Mouse (Mus musculus): ENCODE measurements at regions not wholly inside any gene's neighbourhood (a gene's known extent, or its start where the extent isn't known, plus 50 kb on each side); places are given as distances from the start of the nearest gene placed in this dataset.

DNA sequence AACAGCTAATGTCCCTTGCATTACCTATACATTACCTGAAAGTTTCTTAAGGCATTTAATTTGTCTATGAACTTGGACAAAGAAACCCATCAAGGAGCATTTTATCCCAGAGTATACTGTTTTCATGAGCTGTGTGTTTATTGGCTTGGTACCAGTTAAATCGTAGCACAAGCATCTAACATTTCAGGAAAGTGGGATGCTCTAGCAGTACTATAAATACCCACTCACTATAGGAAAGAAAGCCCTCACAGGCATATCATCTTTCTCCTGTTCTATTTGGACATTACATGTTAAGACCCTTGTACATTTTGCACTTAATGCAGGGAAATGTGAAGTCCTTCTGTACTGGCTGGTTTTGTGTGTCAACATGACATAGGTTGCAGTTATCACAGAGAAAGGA is 163.9 kb downstream of the Ptprc start:
- H3K4me3 ChIP-seq: no peak overlapping the region
- intact Hi-C loops (cut with DNase I): no loop called here
- no peaks in the 10 kb centered on the region for H3K79me2 ChIP-seq (replicated peaks; ENCODE audit: control insufficient read depth, insufficient read depth, low read length)
- H3K4me1 ChIP-seq (ENCODE audit: control insufficient read depth, insufficient read depth, low read length): no peaks in the 10 kb centered on the region
- no peak overlapping the region for H3K27ac ChIP-seq
- no peaks in the 10 kb centered on the region for H3K27me3 ChIP-seq (ENCODE audit: control insufficient read depth, insufficient read depth, low read length)
- no peak for TF ChIP-seq POLR2A (IDR thresholded peaks at IDR 0.05; ENCODE audit: insufficient read depth, low read depth, low read length)
- no peak for TF ChIP-seq CTCF (IDR thresholded peaks at IDR 0.05)
- no peak for TF ChIP-seq EP300 (IDR thresholded peaks at IDR 0.05; ENCODE audit: insufficient read depth, low read depth, low read length)
- no peak overlapping the region for H3K9ac ChIP-seq (ENCODE audit: low read depth, low read length)
- DNase-seq: no peak
- 25% methylated on average over 1 of the region's 1 CpGs for WGBS
- no peaks in the 10 kb centered on the region for H3K36me3 ChIP-seq (ENCODE audit: control insufficient read depth, insufficient read depth, low read length)

DNA sequence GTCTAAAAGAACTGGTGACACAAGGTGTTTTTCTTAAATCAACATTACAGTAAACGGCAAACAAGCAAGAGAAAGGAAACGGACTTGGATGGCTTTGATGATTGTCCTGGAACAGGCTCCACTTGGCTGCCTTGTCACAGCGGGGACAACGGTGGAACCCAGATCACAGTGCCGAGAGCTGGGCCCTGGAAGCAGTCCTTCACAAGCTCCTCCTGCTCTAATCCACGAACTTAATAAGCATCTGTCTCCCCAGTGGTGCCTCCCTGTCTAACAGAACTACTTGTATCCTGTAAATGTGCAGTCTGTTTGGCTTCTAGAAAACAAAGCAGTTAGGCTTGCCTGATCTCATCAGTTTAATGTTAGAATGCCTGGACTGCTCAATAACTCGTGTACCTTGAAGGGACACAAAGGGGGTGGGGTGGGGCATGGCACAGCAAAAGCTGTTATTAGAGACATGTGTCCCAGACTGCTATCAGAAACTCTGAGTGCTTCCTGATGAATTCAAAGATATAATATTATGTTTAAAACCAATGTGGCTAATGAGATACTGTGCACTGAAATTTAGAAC is 164.5 kb downstream of the Ptprc start:
- Histone ChIP-seq H3K27me3 (ENCODE audit: control insufficient read depth, insufficient read depth, low read length) (no peaks in the 10 kb centered on the region), H3K79me2 (replicated peaks; ENCODE audit: control insufficient read depth, insufficient read depth, low read length) (no peaks in the 10 kb centered on the region), H3K4me1 (ENCODE audit: control insufficient read depth, insufficient read depth, low read length) (no peaks in the 10 kb centered on the region), H3K36me3 (ENCODE audit: control insufficient read depth, insufficient read depth, low read length) (no peaks in the 10 kb centered on the region), H3K27ac (no peak overlapping the region), H3K9ac (ENCODE audit: low read depth, low read length) (no peak overlapping the region), H3K4me3 (no peak overlapping the region)
- intact Hi-C loops (cut with DNase I): no loop called here
- 22% methylated on average over 7 of the region's 7 CpGs for WGBS
- no peak for TF ChIP-seq POLR2A (IDR thresholded peaks at IDR 0.05; ENCODE audit: insufficient read depth, low read depth, low read length)
- no peak for TF ChIP-seq EP300 (IDR thresholded peaks at IDR 0.05; ENCODE audit: insufficient read depth, low read depth, low read length)
- TF ChIP-seq CTCF (IDR thresholded peaks at IDR 0.05): no peak
- no peak for DNase-seq

DNA sequence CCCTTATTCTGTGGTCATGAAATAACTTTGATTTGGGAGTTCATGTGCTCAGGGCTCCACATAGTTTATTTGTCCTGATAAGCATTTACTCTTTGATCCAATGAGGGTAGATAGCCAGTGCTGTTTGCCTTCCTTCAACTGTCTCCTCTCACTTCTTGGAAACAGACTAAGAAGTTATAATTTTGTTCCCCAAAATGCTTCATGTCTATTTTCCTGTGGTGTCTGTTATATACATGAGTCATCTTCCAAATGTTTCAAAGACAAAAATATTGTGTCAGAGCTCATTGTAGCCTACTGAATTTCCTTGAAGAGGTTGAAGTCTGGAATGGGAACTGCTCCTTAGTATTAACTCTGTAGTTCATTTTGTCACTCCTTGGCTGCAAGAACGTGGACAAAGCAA is 168.7 kb downstream of the Ptprc start:
- Histone ChIP-seq H3K4me1 (ENCODE audit: control insufficient read depth, insufficient read depth, low read length) (no peaks in the 10 kb centered on the region), H3K79me2 (replicated peaks; ENCODE audit: control insufficient read depth, insufficient read depth, low read length) (no peaks in the 10 kb centered on the region), H3K27ac (no peak overlapping the region), H3K4me3 (no peak overlapping the region), H3K27me3 (ENCODE audit: control insufficient read depth, insufficient read depth, low read length) (no peaks in the 10 kb centered on the region), H3K36me3 (ENCODE audit: control insufficient read depth, insufficient read depth, low read length) (no peaks in the 10 kb centered on the region), H3K9ac (ENCODE audit: low read depth, low read length) (no peak overlapping the region)
- 56% methylated on average over 1 of the region's 1 CpGs for WGBS
- intact Hi-C loops (cut with DNase I): no loop called here
- no peak for DNase-seq
- TF ChIP-seq CTCF (IDR thresholded peaks at IDR 0.05) (no peak), POLR2A (IDR thresholded peaks at IDR 0.05; ENCODE audit: insufficient read depth, low read depth, low read length) (no peak), EP300 (IDR thresholded peaks at IDR 0.05; ENCODE audit: insufficient read depth, low read depth, low read length) (no peak)

DNA sequence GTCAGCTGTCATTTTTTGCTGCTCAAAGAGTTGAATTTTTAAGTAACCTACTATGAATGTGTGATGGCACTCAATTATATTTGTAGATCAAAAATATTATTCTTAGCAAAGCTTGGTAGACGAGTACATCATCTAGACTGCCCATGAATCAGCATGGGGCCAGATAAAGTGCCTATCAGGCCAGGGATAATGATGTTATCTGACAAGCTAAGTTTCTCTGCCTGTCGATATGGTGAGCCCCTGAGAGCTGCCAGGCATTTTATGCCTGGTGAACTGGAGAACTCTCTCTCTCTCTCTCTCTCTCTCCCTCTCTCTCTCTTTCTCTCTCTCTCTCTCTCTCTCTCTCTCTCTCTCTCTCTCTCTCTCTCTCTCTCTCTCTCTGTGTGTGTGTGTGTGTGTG is 171.2 kb downstream of the Ptprc start:
- no peaks in the 10 kb centered on the region for H3K36me3 ChIP-seq (ENCODE audit: control insufficient read depth, insufficient read depth, low read length)
- no peak overlapping the region for H3K4me3 ChIP-seq
- WGBS: 36% methylated on average over 2 of the region's 2 CpGs
- TF ChIP-seq CTCF (IDR thresholded peaks at IDR 0.05) (no peak), POLR2A (IDR thresholded peaks at IDR 0.05; ENCODE audit: insufficient read depth, low read depth, low read length) (no peak)
- intact Hi-C loops (cut with DNase I): no loop called here
- H3K27ac ChIP-seq: no peak overlapping the region
- H3K4me1 ChIP-seq (ENCODE audit: control insufficient read depth, insufficient read depth, low read length): no peaks in the 10 kb centered on the region
- no peak for DNase-seq
- no peaks in the 10 kb centered on the region for H3K27me3 ChIP-seq (ENCODE audit: control insufficient read depth, insufficient read depth, low read length)
- no peaks in the 10 kb centered on the region for H3K79me2 ChIP-seq (replicated peaks; ENCODE audit: control insufficient read depth, insufficient read depth, low read length)
- H3K9ac ChIP-seq (ENCODE audit: low read depth, low read length): no peak overlapping the region

DNA sequence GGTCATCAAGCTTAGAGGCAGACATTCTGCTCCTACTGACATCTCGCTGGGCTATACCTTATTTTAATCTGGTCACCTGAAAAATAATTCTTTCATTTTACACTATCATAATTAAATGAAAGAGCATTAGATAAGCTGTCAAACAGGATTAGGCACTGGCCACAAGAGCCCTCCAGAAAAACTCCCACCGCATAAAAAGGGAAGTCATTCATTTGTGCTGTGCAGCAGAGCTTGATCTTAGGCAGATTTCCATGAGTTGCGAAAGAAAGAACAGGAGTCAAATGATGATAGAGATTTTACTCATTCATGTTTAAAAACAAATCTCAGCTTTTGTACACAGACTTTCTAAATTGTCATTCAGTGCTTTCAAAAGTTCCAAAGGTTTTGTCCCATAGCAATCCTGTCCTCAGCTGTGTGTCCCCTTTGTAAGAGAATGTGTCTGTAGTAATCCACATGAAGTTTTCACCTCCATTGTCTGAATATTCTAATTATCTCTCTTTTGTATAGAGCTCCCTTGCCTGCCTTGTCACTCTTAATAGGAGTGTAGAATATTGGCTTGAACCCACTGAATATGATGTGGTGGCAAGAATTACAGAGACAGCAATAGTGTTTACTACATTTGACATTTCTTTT is 176.1 kb downstream of the Ptprc start:
- no peaks in the 10 kb centered on the region for H3K4me1 ChIP-seq (ENCODE audit: control insufficient read depth, insufficient read depth, low read length)
- no peak for DNase-seq
- no peaks in the 10 kb centered on the region for H3K27me3 ChIP-seq (ENCODE audit: control insufficient read depth, insufficient read depth, low read length)
- no peak overlapping the region for H3K9ac ChIP-seq (ENCODE audit: low read depth, low read length)
- no peak overlapping the region for H3K4me3 ChIP-seq
- H3K79me2 ChIP-seq (replicated peaks; ENCODE audit: control insufficient read depth, insufficient read depth, low read length): no peaks in the 10 kb centered on the region
- H3K36me3 ChIP-seq (ENCODE audit: control insufficient read depth, insufficient read depth, low read length): no peaks in the 10 kb centered on the region
- no peak overlapping the region for H3K27ac ChIP-seq
- intact Hi-C loops (cut with DNase I): no loop called here
- WGBS: 87% methylated on average over 3 of the region's 3 CpGs
- no peak for TF ChIP-seq POLR2A (IDR thresholded peaks at IDR 0.05; ENCODE audit: insufficient read depth, low read depth, low read length)
- no peak for TF ChIP-seq CTCF (IDR thresholded peaks at IDR 0.05)
- TF ChIP-seq EP300 (IDR thresholded peaks at IDR 0.05; ENCODE audit: insufficient read depth, low read depth, low read length): no peak

DNA sequence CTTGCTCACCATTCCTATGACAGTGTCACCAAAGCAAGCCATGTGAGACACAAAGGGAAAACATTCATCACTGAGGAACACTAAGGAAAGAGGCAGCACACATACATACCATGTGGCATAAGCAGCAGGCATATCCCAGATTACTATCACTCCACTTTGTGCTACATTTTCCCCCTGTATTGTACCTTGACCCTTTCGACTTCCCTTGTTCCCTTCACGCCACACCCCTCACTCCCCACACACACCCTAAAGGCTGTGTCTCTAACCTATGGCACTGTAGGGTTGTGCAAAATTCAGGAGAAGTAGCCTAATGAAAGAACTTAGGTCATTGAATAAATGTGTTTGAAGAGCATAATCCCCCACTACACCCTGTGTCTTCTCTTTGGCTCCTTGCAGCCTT is 179.5 kb downstream of the Ptprc start:
- Histone ChIP-seq H3K4me3 (no peak overlapping the region), H3K9ac (ENCODE audit: low read depth, low read length) (no peak overlapping the region), H3K27ac (no peak overlapping the region), H3K27me3 (ENCODE audit: control insufficient read depth, insufficient read depth, low read length) (no peaks in the 10 kb centered on the region), H3K4me1 (ENCODE audit: control insufficient read depth, insufficient read depth, low read length) (no peaks in the 10 kb centered on the region), H3K79me2 (replicated peaks; ENCODE audit: control insufficient read depth, insufficient read depth, low read length) (no peaks in the 10 kb centered on the region), H3K36me3 (ENCODE audit: control insufficient read depth, insufficient read depth, low read length) (no peaks in the 10 kb centered on the region)
- WGBS: 93% methylated on average over 2 of the region's 2 CpGs
- DNase-seq: no peak
- no peak for TF ChIP-seq EP300 (IDR thresholded peaks at IDR 0.05; ENCODE audit: insufficient read depth, low read depth, low read length)
- TF ChIP-seq POLR2A (IDR thresholded peaks at IDR 0.05; ENCODE audit: insufficient read depth, low read depth, low read length): no peak
- intact Hi-C loops (cut with DNase I): no loop called here
